Mouse (Mus musculus) effector memory CD4-positive, alpha-beta T cell, adult 5 months (primary cell): ENCODE measurements around the gene Gm12794. TPM values are rescaled to one million over a fixed set of nuclear protein-coding genes. Genes with fewer than 3 reads are reported as not detected.

ENCODE experiments used
- polyA plus RNA-seq: library from polyadenylated mRNA; unstranded; fragments of 100-300 nt; shearing (Covaris generic); gene quantifications from one replicate; pipeline ENCODE4 v1.2.1, GENCODE M21; 2017

Gene Gm12794
- not detected for polyA plus RNA-seq

DNA sequence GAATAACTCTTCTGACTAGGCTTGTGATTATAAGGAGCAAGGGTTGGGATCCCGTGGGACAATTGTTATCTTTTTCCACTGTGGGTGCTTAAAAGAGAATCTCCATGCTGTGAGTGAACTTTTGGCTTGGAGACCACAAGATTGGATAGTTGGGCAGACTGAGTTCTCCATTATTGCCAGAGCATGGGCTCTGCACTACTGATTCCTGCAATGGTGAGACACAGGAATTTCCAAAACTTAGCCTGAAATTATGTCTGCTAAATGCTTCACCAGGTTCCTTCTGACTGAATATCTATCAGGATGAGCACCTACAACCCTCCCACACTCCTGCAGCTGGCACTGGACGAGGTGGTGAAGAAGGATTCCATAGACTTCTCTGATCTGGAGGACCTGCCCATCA lies at the start of gene Gm12794:
TSS of gene Gm12794 (plus strand) at position 301 of the 400 bp plus-strand sequence.

GRCm38 (mm10) chr4:101893656-101894420 lies 46.4 kb upstream of the Gm12794 start, which contains the start of gene C130073F10Rik:
C130073F10Rik (minus strand) TSS chr4:101893789.

GRCm38 (mm10) chr4:101908821-101909220 lies 31.4 kb upstream of the Gm12794 start, which contains the start of gene Gm12800:
Gm12800 (plus strand) TSS chr4:101909121.

DNA sequence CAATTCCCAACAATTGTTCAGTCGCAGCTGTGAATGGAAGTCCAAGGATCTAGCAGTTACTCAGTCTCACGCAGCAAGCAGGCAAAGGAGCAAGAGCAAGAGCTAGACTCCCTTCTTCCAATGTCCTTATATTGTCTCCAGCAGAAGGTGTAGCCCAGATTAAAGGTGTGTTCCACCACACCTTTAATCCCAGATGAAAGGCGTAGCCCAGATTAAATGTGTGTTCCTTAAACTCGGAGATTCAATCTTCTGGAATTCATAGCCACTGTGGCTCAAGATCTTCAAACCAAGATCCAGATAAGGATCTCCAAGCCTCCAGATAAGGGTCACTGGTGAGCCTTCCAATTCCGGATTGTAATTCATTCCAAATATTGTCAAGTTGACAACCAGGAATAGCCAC lies 40.7 kb downstream of the Gm12794 start, which contains the start of gene Gm12790:
TSS of gene Gm12790 (minus strand) at position 101 of the 400 bp plus-strand sequence.

DNA sequence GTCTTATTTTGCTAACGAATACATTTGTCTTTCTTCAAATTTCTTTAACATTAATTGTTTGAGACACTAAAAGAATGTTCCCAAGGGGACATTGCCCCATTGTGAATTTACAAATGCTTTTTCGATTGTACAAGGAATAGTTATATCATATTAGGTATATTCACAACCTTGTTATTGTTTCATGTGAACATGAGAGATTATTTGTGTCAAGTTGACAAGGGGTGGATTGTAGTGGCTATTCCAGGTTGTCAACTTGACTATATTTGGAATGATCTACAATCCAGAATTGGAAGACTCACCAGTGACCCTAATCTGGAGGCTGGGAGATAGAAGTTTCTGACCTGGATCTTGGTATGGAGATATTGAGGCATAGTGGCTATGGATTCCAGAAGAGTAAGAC lies 46.1 kb downstream of the Gm12794 start, which contains the start of gene Gm12789:
TSS of gene Gm12789 (plus strand) at position 301 of the 400 bp plus-strand sequence.

Other genes with a start within 250 kb of the Gm12794 start
- gene Lepr, start 223.0 kb upstream of the Gm12794 start, polyA plus RNA-seq: not detected
- not detected for gene B020004J07Rik, start 96.4 kb upstream of the Gm12794 start, polyA plus RNA-seq
- not detected for gene C130073F10Rik, start 46.6 kb upstream of the Gm12794 start, polyA plus RNA-seq
- not detected for gene Gm12800, start 31.3 kb upstream of the Gm12794 start, polyA plus RNA-seq
- not detected for gene Gm12790, start 40.6 kb downstream of the Gm12794 start, polyA plus RNA-seq
- not detected for gene Gm12789, start 46.2 kb downstream of the Gm12794 start, polyA plus RNA-seq
- 154 TPM for gene Pde4b, start 147.1 kb downstream of the Gm12794 start, polyA plus RNA-seq